Mouse (Mus musculus) thymus, adult 2 months (tissue): Measurements from ENCODE around the gene Ogfod2.

Experiments used
- CTCF ChIP-seq: fragments of 200-500 bp; IDR thresholded peaks from 2 replicates; pipeline ENCODE4 v1.5.1; 2012; ENCODE audit warnings: mild to moderate bottlenecking, control low read depth, low read length, moderate library complexity, borderline replicate concordance; ENCODE audit not compliant: control insufficient read depth, poor library complexity, insufficient read depth; ENCODE audit errors: extremely low read depth
- POLR2A ChIP-seq: fragments of 200-500 bp; IDR thresholded peaks from 2 replicates; pipeline ENCODE4 v1.6.1; 2012; ENCODE audit warnings: mild to moderate bottlenecking, low read length, control low read depth, moderate library complexity; ENCODE audit not compliant: control insufficient read depth, poor library complexity, insufficient read depth; ENCODE audit errors: extremely low read depth

DNA sequence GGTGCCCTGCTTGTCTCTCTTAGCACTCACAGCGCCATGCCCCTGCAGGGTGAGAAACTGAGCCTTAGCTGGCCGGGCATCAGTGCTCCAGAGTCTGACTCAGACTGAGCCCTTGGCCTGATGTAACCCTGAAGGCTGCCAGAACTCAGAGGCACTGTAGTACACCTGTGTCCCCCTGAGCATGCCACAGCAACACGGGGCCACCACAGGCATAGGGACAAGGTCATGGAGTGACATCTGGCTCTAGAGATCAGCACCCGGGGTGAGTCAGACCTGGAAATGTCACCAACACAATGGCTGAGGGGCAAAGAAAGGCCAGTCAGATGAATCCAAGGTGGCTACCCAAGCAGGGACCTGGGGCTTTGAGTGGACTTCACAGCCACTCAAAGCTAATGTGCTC is 25.2 kb upstream of the Ogfod2 start:
- TF ChIP-seq POLR2A (no peak), CTCF (no peak)
